Mouse (Mus musculus) erythroid progenitor cell, adult 5-6 weeks (primary cell): ENCODE results near the gene Mdm4. TPM values are rescaled to one million over a fixed set of nuclear protein-coding genes. Genes with fewer than 3 reads are reported as not detected.
"Not testable (repeated sequence)": the region's sequence is repeated elsewhere in the genome, so short reads cannot be mapped to it uniquely, and the experiment has no call there.

Experiments
- ATAC-seq: replicated peaks from 2 replicates; pipeline ENCODE4 v1.8.0; 2016; ENCODE audit warnings: moderate number of reproducible peaks, mild to moderate bottlenecking, moderate TSS enrichment, inconsistent platforms; ENCODE audit not compliant: poor library complexity, low FRiP score, severe bottlenecking
- total RNA-seq, 2 experiments: library from RNA; stranded (forward) in 1 of 2; stranded (reverse) in 1 of 2; fragments of 150-400 nt in 1 of 2; fragments of 186-747, 209-891 nt in 1 of 2; gene quantifications; 2 replicates each; pipeline versions ENCODE4 v1.2.3 to v1.2.4; 2015 to 2017; ENCODE audit warnings: low replicate concordance in 2 of 2

The Mdm4 gene
- total RNA-seq, 2 experiments from 2014 or later: 118 to 163 TPM

GRCm38 (mm10) chr1:133057345-133058034 lies 27.1 kb upstream of the Mdm4 start:
- ATAC-seq: no peak

DNA sequence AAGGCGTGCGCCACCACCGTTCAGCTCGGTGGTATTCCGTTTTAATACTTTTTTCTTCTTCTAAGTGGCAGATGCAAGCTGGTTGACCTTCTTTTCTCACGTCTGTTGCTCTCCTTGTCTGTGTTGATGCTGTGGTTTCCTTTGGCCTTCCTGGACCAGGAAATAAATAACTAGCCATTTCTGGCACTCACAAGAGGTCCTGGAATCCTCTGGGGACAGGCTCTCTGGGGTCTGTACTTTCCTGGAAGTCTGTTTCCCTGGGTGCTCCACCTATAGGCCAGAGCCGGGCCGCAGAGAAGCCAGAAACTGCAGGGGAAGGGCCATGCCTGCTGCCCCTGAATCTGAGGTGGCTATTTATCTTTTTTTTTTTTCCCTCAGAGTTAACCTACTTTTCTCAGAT lies 24.0 kb upstream of the Mdm4 start:
- ATAC-seq: no peak

DNA sequence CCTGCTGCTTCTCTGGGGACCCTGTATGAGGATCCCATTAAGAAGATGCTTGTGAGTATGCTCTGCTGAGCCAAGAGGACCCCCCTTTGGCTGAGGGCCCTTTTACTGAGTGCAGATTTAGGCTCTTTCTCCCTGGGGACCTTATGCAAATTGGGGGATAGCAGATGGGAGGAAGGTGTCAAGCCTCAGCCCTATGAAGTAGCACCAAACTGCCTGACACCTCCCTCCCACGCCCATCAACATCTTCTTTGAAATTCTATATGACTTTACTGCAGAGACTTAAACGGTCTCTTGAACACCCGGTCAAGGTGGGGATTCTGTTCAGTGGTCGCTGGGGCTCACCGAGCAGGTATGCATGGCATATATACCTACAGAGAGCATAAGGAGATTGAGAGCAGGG lies 22.7 kb upstream of the Mdm4 start:
- no peak for ATAC-seq

- ATAC-seq: no peak
Observed at GRCm38 (mm10) chr1:133051829-133052228, 21.5 kb upstream of the Mdm4 start.

DNA sequence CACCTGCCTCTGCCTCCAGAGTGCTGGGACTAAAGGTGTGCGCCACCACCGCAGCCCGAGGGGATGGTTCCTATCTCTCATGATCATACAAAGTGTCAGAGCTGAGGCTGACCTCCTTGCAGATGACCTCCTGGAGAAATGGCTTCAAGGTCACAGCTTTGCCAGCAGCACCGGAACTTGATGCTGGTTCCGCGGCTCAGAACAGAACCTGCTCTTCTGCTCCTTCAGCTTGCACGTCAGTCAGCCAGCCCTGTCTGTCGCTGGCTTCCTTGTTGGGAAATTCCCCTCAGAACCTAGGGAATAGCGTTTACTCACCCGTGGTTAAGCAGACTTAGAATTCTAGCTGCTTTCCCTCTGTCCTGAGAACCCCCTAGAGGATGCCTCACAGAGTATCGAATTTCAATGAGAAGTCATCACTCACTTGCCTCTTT lies 19.7 kb upstream of the Mdm4 start:
- ATAC-seq: no peak

DNA sequence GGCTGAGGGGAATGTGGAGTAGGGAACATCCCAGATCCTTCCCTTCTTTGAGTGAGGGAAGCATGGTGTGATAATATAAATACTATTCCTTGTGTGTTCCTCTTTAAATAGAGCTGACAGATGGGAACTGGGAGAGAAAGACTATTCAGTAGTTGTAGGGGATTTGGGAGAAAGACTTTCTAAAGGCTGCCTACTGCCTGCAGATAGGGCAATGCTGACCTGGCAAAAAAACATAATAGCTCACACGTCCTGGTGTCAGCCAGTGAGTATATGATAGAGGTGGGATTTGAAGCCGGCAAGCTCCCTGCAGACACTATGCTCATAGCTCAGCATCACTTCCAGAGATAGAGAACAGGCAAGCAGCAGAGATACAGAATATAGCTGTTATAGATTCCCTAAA lies 18.3 kb upstream of the Mdm4 start:
- ATAC-seq: no peak

- ATAC-seq: no peak
Observed at GRCm38 (mm10) chr1:133047575-133047974, 17.2 kb upstream of the Mdm4 start.

- no peak for ATAC-seq
Observed at GRCm38 (mm10) chr1:133046441-133046931, 16.1 kb upstream of the Mdm4 start.

DNA sequence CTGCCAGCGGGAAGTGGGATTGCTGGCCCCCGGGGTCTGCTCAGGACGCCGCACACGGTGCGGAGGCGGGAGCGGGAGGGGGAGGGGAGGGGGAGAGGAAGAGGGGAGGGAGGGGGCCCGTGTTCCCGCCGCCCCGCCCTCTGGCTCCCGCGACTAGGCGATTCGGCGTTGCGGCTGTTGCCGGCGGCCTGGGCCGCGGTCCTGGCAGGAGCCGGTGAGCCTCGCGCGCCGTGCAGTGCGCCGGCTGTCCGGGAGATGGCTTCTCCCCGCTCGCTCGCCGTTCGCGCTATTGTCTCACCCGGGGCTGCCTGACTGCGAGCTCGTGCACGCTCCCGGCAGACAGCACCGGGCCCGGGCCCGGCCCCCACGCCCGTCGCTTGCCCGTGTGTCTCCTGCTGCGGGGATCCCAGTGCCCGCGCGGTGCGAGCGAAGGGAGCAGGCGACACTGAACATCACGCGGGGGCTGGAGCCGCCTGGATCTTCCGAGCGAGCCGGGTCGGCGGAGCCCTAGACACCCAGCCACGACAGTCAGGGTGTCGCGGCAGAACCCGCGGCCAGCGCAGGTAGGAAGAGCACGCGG lies 15.6 kb upstream of the Mdm4 start:
- ATAC-seq: peak; percentile 82

DNA sequence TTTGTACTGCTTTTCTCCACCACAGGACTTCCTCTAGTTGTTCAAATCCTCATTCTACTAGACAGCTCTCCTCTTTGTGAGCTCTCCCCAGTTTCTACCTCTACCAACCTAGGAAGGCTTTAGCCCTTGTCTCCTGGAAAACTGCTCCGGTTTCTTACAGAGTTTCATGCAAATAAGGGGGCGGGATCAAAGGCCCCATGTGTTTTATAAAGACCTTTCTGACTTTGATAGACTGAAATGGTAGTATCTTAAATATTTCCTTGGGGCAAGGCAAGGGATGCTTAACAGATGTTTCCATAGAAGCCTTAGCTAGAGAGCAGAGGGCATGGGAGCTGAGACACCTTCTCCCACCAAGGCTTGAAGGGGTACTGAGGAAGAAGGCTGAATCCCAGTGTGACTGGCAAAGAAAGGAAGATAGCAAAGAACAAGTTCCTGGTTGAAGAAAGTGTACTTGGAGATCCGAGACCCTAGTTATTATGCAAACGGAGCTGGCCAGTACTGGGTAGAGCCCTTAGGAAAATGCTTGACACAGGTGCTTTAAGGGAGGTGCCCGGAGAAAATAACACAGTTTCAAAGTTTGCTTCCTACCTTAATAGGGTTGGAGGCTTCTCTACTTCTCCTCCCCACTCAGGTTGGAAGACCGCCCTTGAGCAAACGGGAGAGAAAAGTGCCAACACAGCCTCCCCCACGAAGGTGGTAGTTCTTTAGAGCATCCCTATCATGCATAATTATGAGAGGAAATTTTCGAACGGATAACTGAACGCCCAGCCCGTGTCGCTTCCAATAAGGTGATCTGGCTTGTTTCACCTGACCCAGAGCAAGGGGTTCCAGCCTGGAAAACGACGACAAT lies 14.9 kb upstream of the Mdm4 start, which contains the start of gene Pik3c2b:
Pik3c2b (plus strand) TSS at position 657 of the 850 bp plus-strand sequence.
- no peak for ATAC-seq

- ATAC-seq: peak; percentile 80
Observed at GRCm38 (mm10) chr1:133039505-133039949, 9.2 kb upstream of the Mdm4 start.

- not testable (repeated sequence) for ATAC-seq
Observed at GRCm38 (mm10) chr1:133034682-133035081, 4.3 kb upstream of the Mdm4 start.

DNA sequence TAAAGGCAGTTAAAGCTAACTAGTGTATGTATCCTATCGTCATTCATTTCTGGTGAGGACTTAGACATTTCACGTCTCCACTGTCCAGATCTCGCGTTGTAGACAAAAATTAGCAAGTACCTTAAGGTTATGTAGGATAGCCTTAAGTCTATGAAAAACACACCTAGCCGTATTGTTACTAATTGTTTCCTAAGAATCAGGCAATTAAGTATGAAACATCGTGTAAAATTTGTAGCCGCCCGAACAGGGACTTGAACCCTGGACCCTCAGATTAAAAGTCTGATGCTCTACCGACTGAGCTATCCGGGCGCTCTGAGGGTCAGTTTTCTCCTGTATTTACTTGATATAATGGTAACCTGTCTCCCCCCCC lies 3.7 kb upstream of the Mdm4 start:
- ATAC-seq: peak; percentile 43

DNA sequence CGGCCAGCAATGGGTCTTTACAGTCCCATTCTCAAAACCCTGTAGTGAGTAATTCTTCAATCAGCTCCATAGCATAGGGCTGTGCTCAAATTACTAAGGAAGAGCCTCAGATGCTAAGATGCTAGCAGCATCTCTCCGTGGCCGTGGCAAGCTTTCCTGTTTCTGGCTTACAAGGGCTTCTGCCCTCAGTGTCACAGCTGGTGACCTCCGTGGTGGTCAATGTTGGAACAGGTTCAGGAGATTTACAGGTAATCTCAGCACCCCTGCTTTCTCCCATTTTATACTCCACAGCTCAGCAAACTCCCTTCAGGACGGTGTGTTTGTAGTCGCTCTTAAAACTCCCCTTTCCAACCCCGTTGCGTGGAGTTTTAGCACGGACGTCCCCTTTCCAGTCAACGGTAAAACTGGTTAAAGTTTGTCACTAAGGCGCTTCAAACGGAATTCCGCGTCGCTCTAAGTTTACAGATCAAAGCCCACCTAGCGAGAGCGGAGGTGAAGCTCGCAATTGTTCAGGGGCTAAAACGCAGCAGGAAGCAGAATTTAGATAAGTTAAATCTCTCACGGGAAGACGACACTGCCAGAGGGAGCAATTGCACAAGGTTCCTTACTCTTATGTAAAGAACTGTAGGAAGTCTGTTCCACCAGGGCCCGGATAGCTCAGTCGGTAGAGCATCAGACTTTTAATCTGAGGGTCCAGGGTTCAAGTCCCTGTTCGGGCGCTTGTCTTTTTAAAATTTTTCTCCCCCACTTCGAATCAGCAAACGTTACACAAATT lies 3.1 kb upstream of the Mdm4 start:
- peak; percentile 62 for ATAC-seq

GRCm38 (mm10) chr1:133032981-133033315 lies 2.6 kb upstream of the Mdm4 start:
- ATAC-seq: 0 out of 2 replicates have a peak, but pooled peaks have one; percentile 14

GRCm38 (mm10) chr1:133029744-133030143 lies 617 bp downstream of the Mdm4 start:
- ATAC-seq: no peak

- ATAC-seq: peak; percentile 85
Observed at GRCm38 (mm10) chr1:133027980-133028379, 2.4 kb downstream of the Mdm4 start.

GRCm38 (mm10) chr1:133027126-133027525 lies 3.2 kb downstream of the Mdm4 start:
- ATAC-seq: no peak

DNA sequence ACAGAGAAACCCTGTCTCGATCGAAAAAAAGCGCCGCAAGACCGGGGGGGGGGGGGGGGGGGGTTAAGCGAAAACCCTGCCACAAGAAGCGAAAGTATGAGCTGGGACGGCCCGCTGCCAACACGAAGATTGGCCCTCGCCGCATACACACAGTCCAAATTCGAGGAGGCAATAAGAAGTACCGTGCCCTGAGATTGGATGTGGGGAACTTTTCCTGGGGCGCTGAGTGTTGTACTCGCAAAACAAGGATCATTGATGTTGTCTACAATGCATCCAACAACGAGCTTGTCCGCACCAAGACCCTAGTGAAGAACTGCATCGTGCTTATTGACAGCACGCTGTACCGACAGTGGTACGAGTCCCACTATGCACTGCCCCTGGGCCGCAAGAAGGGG lies 4.6 kb downstream of the Mdm4 start:
- not testable (repeated sequence) for ATAC-seq
